Mouse (Mus musculus): ENCODE measurements around the gene Als2.

DNA sequence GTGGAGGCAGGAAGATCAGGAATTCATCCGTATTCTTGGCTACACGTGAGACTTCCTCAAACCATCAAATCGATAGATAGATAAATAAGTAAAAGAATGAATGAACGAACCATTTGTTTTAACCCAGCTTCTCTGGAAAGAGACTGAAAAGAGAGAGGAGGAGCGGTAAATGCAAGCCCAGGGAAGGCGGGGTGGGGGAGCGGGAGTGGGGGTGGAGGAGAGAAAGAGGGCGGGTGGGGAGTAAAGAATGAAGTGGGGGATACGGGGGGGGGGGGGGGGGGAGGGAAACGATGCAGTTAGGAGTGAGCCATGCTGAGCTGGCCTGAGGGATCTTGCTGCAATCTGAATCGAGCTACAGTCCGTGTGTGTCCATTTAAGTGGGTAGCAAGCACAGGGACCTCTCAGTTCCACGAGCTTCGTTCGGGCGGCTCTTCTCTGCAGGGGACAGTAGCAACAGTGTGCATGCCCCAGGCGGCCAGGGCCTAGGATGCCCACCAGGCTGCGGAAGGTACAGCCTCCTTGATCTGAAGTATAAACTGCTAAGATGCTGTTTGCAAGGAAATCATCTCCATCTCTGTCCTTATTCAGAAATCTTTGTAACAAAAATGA lies 16.4 kb upstream of the Als2 start:
- TF ChIP-seq CTCF (conservative IDR thresholded peaks at IDR 0.05; ENCODE audit: insufficient read depth, insufficient read length, low read depth, low read length) (no peak), POLR2A (IDR thresholded peaks at IDR 0.05; ENCODE audit: low read depth, low read length) (no peak)
